Mouse (Mus musculus) megakaryocyte, embryonic 14.5 days (primary cell): ENCODE data around the gene Nptn. TPM values are rescaled to one million over a fixed set of nuclear protein-coding genes. Genes with fewer than 3 reads are reported as not detected.

ENCODE experiments used
- H3K27me3 ChIP-seq: replicated peaks from 2 replicates; pipeline ENCODE3; 2012; ENCODE audit warnings: inconsistent platforms
- H3K36me3 ChIP-seq: replicated peaks from 2 replicates; pipeline ENCODE3; 2012; ENCODE audit warnings: low read length, inconsistent platforms, mixed read lengths
- H3K4me1 ChIP-seq: 2 replicates; pipeline ENCODE4 v1.6.1; 2012; ENCODE audit warnings: inconsistent platforms
- H3K4me3 ChIP-seq: replicated peaks from 2 replicates; pipeline ENCODE3; 2012; ENCODE audit warnings: moderate library complexity, mild to moderate bottlenecking, inconsistent platforms
- H3K9me3 ChIP-seq: 2 replicates; pipeline ENCODE4 v1.6.1; 2012; ENCODE audit warnings: inconsistent platforms
- FLI1 ChIP-seq: IDR thresholded peaks from 2 replicates; pipeline ENCODE4 v1.6.1; 2012; ENCODE audit warnings: low read length, inconsistent platforms, mixed read lengths
- GATA1 ChIP-seq: IDR thresholded peaks from 3 replicates; pipeline ENCODE4 v1.6.1; 2012; ENCODE audit warnings: mixed read lengths, low read length, inconsistent platforms, borderline replicate concordance
- polyA plus RNA-seq: library from polyadenylated mRNA; stranded (reverse); fragments of >175 nt; gene quantifications from 2 replicates; pipeline ENCODE4 v1.2.3, GENCODE M21; 2012; ENCODE audit warnings: low replicate concordance; ENCODE audit not compliant: insufficient read depth

Gene Nptn
- polyA plus RNA-seq, 1 experiment: 377 TPM

GRCm38 (mm10) chr9:58654494-58654893, 72.5 kb downstream of the Nptn start:
- no peak for TF ChIP-seq FLI1
- TF ChIP-seq GATA1: no peak
- H3K4me1 ChIP-seq: peaks cover 43% of the 10 kb centered on the region
- peaks cover 98% of the 10 kb centered on the region for H3K36me3 ChIP-seq
- H3K27me3 ChIP-seq: no peaks in the 10 kb centered on the region
- no peaks in the 10 kb centered on the region for H3K9me3 ChIP-seq
- no peak overlapping the region for H3K4me3 ChIP-seq

- no peak overlapping the region for H3K4me3 ChIP-seq
- TF ChIP-seq FLI1 (no peak), GATA1 (no peak)
These were observed 74.4 kb downstream of the Nptn start for GRCm38 (mm10) chr9:58656396-58656795.

GRCm38 (mm10) chr9:58656824-58657223, 74.8 kb downstream of the Nptn start:
- Histone ChIP-seq H3K36me3 (peaks cover 99% of the 10 kb centered on the region), H3K27me3 (no peaks in the 10 kb centered on the region), H3K9me3 (no peaks in the 10 kb centered on the region), H3K4me1 (peaks cover 31% of the 10 kb centered on the region), H3K4me3 (no peak overlapping the region)
- no peak for TF ChIP-seq FLI1
- TF ChIP-seq GATA1: no peak

More at GRCm38 (mm10) chr9:58656396-58656795, 74.4 kb downstream of the Nptn start:
- Histone ChIP-seq H3K36me3 (peaks cover 99% of the 10 kb centered on the region), H3K9me3 (no peaks in the 10 kb centered on the region), H3K27me3 (no peaks in the 10 kb centered on the region), H3K4me1 (peaks cover 35% of the 10 kb centered on the region)

- TF ChIP-seq GATA1 (no peak), FLI1 (no peak)
- H3K36me3 ChIP-seq: peaks cover 100% of the 10 kb centered on the region
- no peak overlapping the region for H3K4me3 ChIP-seq
- H3K27me3 ChIP-seq: no peaks in the 10 kb centered on the region
- H3K9me3 ChIP-seq: no peaks in the 10 kb centered on the region
- H3K4me1 ChIP-seq: peaks cover 31% of the 10 kb centered on the region
These were observed 75.9 kb downstream of the Nptn start for GRCm38 (mm10) chr9:58657735-58658512.

- no peak for TF ChIP-seq GATA1
- no peak for TF ChIP-seq FLI1
- H3K4me3 ChIP-seq: no peak overlapping the region
- no peaks in the 10 kb centered on the region for H3K9me3 ChIP-seq
- peaks cover 99% of the 10 kb centered on the region for H3K36me3 ChIP-seq
- peaks cover 31% of the 10 kb centered on the region for H3K4me1 ChIP-seq
- H3K27me3 ChIP-seq: no peaks in the 10 kb centered on the region
These were observed 76.7 kb downstream of the Nptn start for GRCm38 (mm10) chr9:58658596-58659309.

- Histone ChIP-seq H3K36me3 (peaks cover 99% of the 10 kb centered on the region), H3K27me3 (no peaks in the 10 kb centered on the region), H3K4me1 (peaks cover 31% of the 10 kb centered on the region), H3K4me3 (no peak overlapping the region), H3K9me3 (no peaks in the 10 kb centered on the region)
- TF ChIP-seq GATA1 (no peak), FLI1 (no peak)
These were observed 77.3 kb downstream of the Nptn start for GRCm38 (mm10) chr9:58659331-58659730.

GRCm38 (mm10) chr9:58659989-58660388, 77.9 kb downstream of the Nptn start:
- Histone ChIP-seq H3K4me1 (peaks cover 31% of the 10 kb centered on the region), H3K9me3 (no peaks in the 10 kb centered on the region), H3K36me3 (peaks cover 99% of the 10 kb centered on the region), H3K4me3 (no peak overlapping the region), H3K27me3 (no peaks in the 10 kb centered on the region)
- no peak for TF ChIP-seq FLI1
- no peak for TF ChIP-seq GATA1

- no peak for TF ChIP-seq GATA1
- Histone ChIP-seq H3K27me3 (no peaks in the 10 kb centered on the region), H3K36me3 (peaks cover 99% of the 10 kb centered on the region), H3K9me3 (no peaks in the 10 kb centered on the region), H3K4me3 (no peak overlapping the region), H3K4me1 (peaks cover 27% of the 10 kb centered on the region)
These were observed 78.6 kb downstream of the Nptn start for GRCm38 (mm10) chr9:58660673-58661072.

- TF ChIP-seq FLI1 (no peak), GATA1 (no peak)
- peaks cover 19% of the 10 kb centered on the region for H3K4me1 ChIP-seq
- H3K9me3 ChIP-seq: no peaks in the 10 kb centered on the region
- H3K4me3 ChIP-seq: no peak overlapping the region
- H3K27me3 ChIP-seq: no peaks in the 10 kb centered on the region
- H3K36me3 ChIP-seq: peaks cover 95% of the 10 kb centered on the region
These were observed 80.0 kb downstream of the Nptn start for GRCm38 (mm10) chr9:58662007-58662406.

GRCm38 (mm10) chr9:58662791-58663190, 80.8 kb downstream of the Nptn start:
- H3K9me3 ChIP-seq: no peaks in the 10 kb centered on the region
- peaks cover 11% of the 10 kb centered on the region for H3K4me1 ChIP-seq
- H3K4me3 ChIP-seq: no peak overlapping the region
- no peaks in the 10 kb centered on the region for H3K27me3 ChIP-seq
- TF ChIP-seq GATA1: no peak
- no peak for TF ChIP-seq FLI1
- peaks cover 93% of the 10 kb centered on the region for H3K36me3 ChIP-seq
